Mouse (Mus musculus) stomach, embryonic 15.5 days (tissue): ENCODE measurements around the gene Kit. TPM values are rescaled to one million over a fixed set of nuclear protein-coding genes. Genes with fewer than 3 reads are reported as not detected.

Experiments used
- ATAC-seq: fragments of 200-750 bp; cut with Nextera tagmentation; 2 replicates; pipeline ENCODE4 v1.8.0; 2017; ENCODE audit warnings: low read depth, moderate number of reproducible peaks, moderate TSS enrichment; ENCODE audit not compliant: insufficient read depth, low FRiP score
- H3K27ac ChIP-seq: fragments of 300-500 bp; sonication (generic); 2 replicates; pipeline ENCODE4 v1.5.1; 2015; ENCODE audit warnings: mild to moderate bottlenecking, inconsistent platforms
- H3K27me3 ChIP-seq: fragments of 300-500 bp; sonication (generic); replicated peaks from 2 replicates; pipeline ENCODE4 v1.6.1; 2015; ENCODE audit warnings: inconsistent platforms
- H3K36me3 ChIP-seq: fragments of 300-500 bp; sonication (generic); 2 replicates; pipeline ENCODE4 v1.6.1; 2015; ENCODE audit warnings: inconsistent platforms
- H3K4me1 ChIP-seq: fragments of 300-500 bp; sonication (generic); 2 replicates; pipeline ENCODE4 v1.6.1; 2015; ENCODE audit warnings: inconsistent platforms
- H3K4me2 ChIP-seq: fragments of 300-500 bp; sonication (generic); 2 replicates; pipeline ENCODE4 v1.6.1; 2015; ENCODE audit warnings: mild to moderate bottlenecking, inconsistent platforms
- H3K4me3 ChIP-seq: fragments of 300-500 bp; sonication (generic); replicated peaks from 2 replicates; pipeline ENCODE4 v1.5.1; 2015; ENCODE audit warnings: inconsistent platforms
- H3K9ac ChIP-seq: fragments of 300-500 bp; sonication (generic); 2 replicates; pipeline ENCODE4 v1.6.1; 2015; ENCODE audit warnings: inconsistent platforms
- H3K9me3 ChIP-seq: fragments of 300-500 bp; sonication (generic); 2 replicates; pipeline ENCODE4 v1.6.1; 2016; ENCODE audit warnings: inconsistent platforms
- whole genome bisulfite sequencing: fragments of 180-500 bp; shearing (Covaris S2); methylation state at CpG from one replicate; pipeline ENCODE4 v1.1.7; 2015; 5-methylcytosine and 5-hydroxymethylcytosine counted together
- polyA plus RNA-seq: library from polyadenylated mRNA; unstranded; fragments of >200 nt; fragmentation: Nextera tagmentation; extraction: Ambion mirVana; gene quantifications from 2 replicates; pipeline ENCODE4 v1.2.1, GENCODE M21; 2015

Gene Kit
- 40.9 and 50.6 TPM in 2 replicates for polyA plus RNA-seq

DNA sequence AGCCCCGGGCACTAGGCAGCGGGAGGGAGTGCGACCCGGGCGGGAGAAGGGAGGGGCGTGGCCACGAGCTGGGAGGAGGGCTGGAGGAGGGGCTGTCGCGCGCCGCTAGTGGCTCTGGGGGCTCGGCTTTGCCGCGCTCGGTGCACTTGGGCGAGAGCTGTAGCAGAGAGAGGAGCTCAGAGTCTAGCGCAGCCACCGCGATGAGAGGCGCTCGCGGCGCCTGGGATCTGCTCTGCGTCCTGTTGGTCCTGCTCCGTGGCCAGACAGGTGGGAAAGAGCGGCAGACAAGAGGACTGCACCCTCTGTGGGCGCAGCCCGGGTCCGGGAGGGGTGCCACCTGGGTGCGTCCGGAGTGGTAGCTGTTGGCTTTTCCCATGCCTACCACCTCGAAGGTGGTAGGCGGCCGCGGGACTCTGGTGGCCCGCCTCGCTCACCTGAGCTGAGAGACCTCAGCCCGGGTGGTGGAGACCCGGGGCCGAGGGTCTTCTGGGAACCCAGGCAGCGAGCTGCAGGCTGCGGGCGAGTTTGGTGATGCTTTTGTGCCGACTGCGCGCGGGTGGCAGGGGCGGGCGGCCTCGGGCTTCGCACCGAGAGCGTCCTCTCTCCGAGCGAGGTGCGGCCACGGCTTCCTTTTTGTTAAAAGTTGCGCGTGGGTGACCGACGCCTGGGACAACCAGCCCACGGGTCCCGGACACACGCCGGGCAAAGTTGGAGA is at the start of gene Kit:
Gene Kit, plus strand, starts transcription at position 65 of the 715 bp plus-strand sequence.
- H3K9ac ChIP-seq = peak within 1 kb of the TSS; percentile 47
- peak within 1 kb of the TSS; percentile 82 for H3K27ac ChIP-seq
- H3K9me3 ChIP-seq = no peaks in the 10 kb centered on the region
- peak; percentile 89 for ATAC-seq
- H3K4me3 ChIP-seq = peak within 1 kb of the TSS; percentile 64
- peak within 1 kb of the TSS; percentile 99 for H3K4me2 ChIP-seq
- WGBS = under 1% methylated on average over 61 of the region's 65 CpGs
- no peaks in the 10 kb centered on the region for H3K27me3 ChIP-seq
- peaks cover 14% of the 10 kb centered on the region; the same call in 1 of the 2 replicates for H3K4me1 ChIP-seq
- no peaks in the 10 kb centered on the region for H3K36me3 ChIP-seq

DNA sequence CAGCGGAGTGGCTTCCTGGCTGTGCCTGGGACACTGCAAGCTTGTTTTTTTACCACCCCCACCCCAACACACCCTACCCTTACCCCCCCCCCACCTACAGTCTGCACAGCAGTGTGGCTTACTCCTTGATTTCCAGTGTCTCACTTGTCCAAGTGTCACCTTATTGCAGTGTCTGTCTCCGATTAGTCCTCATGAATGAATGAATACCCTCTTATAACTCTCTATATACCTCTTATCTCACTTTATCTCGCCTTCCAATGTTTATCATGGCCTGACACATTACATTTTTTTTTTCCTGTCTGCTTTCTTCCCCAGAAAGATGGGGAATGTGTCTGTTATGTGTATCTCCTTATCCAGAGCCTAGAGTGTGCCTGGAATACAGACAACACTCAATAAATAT is 38.6 kb upstream of the Kit start:
- H3K27me3 ChIP-seq = no peaks in the 10 kb centered on the region
- no peak overlapping the region for H3K27ac ChIP-seq
- H3K4me1 ChIP-seq = peaks cover 3% of the 10 kb centered on the region; the same call in 1 of the 2 replicates
- H3K36me3 ChIP-seq = no peaks in the 10 kb centered on the region
- no peak overlapping the region for H3K4me2 ChIP-seq
- H3K9me3 ChIP-seq = no peaks in the 10 kb centered on the region
- H3K4me3 ChIP-seq = no peak overlapping the region
- no peak for ATAC-seq
- no peak overlapping the region for H3K9ac ChIP-seq
- 53% methylated on average over 3 of the region's 3 CpGs for whole genome bisulfite sequencing

GRCm38 (mm10) chr5:75537717-75538116 is 37.0 kb upstream of the Kit start:
- ATAC-seq = no peak
- H3K9me3 ChIP-seq = no peaks in the 10 kb centered on the region
- H3K27ac ChIP-seq = no peak overlapping the region
- peaks cover 3% of the 10 kb centered on the region; the same call in 1 of the 2 replicates for H3K4me1 ChIP-seq
- H3K27me3 ChIP-seq = no peaks in the 10 kb centered on the region
- H3K4me2 ChIP-seq = no peak overlapping the region
- WGBS = 38% methylated on average over 4 of the region's 4 CpGs
- no peak overlapping the region for H3K9ac ChIP-seq
- no peaks in the 10 kb centered on the region for H3K36me3 ChIP-seq
- no peak overlapping the region for H3K4me3 ChIP-seq

DNA sequence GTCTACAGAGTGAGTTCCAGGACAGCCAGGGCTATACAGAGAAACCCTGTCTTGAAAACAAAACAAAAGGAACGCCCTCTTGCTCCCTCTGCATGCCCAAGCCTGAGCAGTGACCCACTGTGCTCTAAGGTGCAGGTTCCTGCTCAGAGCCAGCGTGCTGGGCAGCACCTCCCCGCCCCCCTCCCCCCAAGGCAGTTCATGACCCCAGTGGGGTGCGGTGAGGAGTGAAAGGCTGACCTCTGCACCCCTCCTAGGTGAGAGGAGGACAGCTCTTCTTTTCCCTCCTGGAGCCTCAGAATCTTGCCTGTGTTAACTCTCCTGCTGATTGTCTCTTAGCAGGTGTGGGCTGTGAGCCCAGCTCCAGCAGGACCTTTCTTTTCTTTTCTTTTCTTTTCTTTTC is 36.3 kb upstream of the Kit start:
- H3K4me3 ChIP-seq = no peak overlapping the region
- no peaks in the 10 kb centered on the region for H3K36me3 ChIP-seq
- ATAC-seq = peak; percentile 34; the same call in 1 of the 2 replicates
- no peak overlapping the region for H3K9ac ChIP-seq
- 50% methylated on average over 4 of the region's 4 CpGs for WGBS
- no peak overlapping the region for H3K27ac ChIP-seq
- no peaks in the 10 kb centered on the region for H3K9me3 ChIP-seq
- no peak overlapping the region for H3K4me2 ChIP-seq
- H3K4me1 ChIP-seq = peaks cover 3% of the 10 kb centered on the region; the same call in 1 of the 2 replicates
- no peaks in the 10 kb centered on the region for H3K27me3 ChIP-seq

DNA sequence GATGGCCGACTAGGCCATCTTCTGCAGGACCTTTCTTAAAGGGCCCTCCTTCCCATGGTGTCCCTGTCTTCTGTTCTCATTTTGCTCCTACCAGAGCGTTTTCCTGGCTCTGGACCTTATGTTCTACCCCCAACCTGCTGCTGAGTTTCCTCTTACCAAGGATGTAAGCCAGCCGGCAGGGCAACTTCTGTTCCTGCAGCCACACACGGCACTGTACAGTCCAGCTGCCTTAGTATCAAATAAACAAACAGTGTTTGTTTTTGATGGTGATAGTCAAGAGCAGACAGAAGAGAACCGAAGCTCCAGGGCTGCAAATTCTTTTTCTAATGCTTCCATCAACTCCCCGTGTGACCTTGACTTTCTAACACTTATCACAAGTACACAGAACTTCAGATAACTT is 35.6 kb upstream of the Kit start:
- Histone ChIP-seq H3K27me3 (no peaks in the 10 kb centered on the region), H3K4me2 (no peak overlapping the region), H3K36me3 (no peaks in the 10 kb centered on the region), H3K9ac (no peak overlapping the region), H3K4me1 (peaks cover 3% of the 10 kb centered on the region; the same call in 1 of the 2 replicates), H3K4me3 (no peak overlapping the region), H3K9me3 (no peaks in the 10 kb centered on the region), H3K27ac (no peak overlapping the region)
- WGBS = 17% methylated on average over 6 of the region's 6 CpGs
- peak; percentile 64; the same call in 1 of the 2 replicates for ATAC-seq

DNA sequence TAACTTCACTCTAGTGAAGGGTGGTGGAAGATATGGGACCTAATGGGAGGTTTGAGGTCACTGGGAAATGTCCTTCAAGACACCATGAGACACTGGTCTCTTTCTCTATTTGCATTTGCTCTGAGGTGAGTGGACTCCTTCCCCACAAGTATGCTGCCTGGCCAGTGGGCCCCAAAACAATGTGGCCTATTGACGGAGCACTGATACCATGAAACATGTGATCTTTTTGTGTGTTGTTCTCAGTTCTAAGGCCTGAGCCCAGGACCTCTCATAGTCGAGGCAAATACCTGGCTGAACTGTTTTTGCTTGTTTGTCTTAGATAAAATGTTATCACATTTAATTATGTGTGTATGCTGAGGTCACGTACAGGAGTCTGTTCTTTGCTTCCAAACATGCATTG is 31.0 kb upstream of the Kit start:
- no peaks in the 10 kb centered on the region for H3K9me3 ChIP-seq
- no peak overlapping the region for H3K4me2 ChIP-seq
- 64% methylated on average over 3 of the region's 3 CpGs for whole genome bisulfite sequencing
- peak overlapping the region; percentile 55 for H3K27ac ChIP-seq
- H3K9ac ChIP-seq = no peak overlapping the region
- H3K27me3 ChIP-seq = no peaks in the 10 kb centered on the region
- peaks cover 13% of the 10 kb centered on the region for H3K4me1 ChIP-seq
- H3K4me3 ChIP-seq = no peak overlapping the region
- ATAC-seq = peak; percentile 49; the same call in 1 of the 2 replicates
- H3K36me3 ChIP-seq = no peaks in the 10 kb centered on the region

- H3K4me3 ChIP-seq = no peak overlapping the region
- H3K27me3 ChIP-seq = no peaks in the 10 kb centered on the region
- H3K36me3 ChIP-seq = no peaks in the 10 kb centered on the region
- H3K27ac ChIP-seq = peak overlapping the region; percentile 59
- no peak overlapping the region for H3K9ac ChIP-seq
- no peaks in the 10 kb centered on the region for H3K9me3 ChIP-seq
- H3K4me1 ChIP-seq = peaks cover 13% of the 10 kb centered on the region
- peak; percentile 75 for ATAC-seq
- no peak overlapping the region for H3K4me2 ChIP-seq
- WGBS = 43% methylated on average over 14 of the region's 14 CpGs
These were observed 30.0 kb upstream of the Kit start for GRCm38 (mm10) chr5:75544472-75545264.

DNA sequence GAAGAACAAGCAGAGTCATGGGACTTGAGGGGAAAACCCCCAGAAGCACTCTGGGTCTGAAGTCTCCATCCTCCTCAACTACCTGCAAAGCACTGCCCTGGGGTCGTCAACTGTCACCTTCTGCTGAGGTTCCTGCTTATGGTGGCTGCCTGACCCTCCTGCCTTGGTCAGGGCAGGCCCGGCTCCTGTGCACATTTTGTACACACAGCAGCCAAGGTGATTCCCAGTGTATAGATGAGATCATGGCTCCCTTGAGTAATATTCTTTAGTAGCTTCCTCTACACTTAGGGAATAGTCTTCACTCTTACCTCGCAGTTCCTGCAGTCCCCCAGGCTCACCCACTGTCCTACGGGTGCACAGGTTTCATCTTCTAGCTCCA is 29.5 kb upstream of the Kit start:
- Histone ChIP-seq H3K4me2 (no peak overlapping the region), H3K27ac (peak overlapping the region; percentile 59), H3K4me1 (peaks cover 13% of the 10 kb centered on the region), H3K36me3 (no peaks in the 10 kb centered on the region), H3K9me3 (no peaks in the 10 kb centered on the region), H3K9ac (no peak overlapping the region), H3K4me3 (no peak overlapping the region), H3K27me3 (no peaks in the 10 kb centered on the region)
- ATAC-seq = no peak
- 72% methylated on average over 4 of the region's 4 CpGs for WGBS

DNA sequence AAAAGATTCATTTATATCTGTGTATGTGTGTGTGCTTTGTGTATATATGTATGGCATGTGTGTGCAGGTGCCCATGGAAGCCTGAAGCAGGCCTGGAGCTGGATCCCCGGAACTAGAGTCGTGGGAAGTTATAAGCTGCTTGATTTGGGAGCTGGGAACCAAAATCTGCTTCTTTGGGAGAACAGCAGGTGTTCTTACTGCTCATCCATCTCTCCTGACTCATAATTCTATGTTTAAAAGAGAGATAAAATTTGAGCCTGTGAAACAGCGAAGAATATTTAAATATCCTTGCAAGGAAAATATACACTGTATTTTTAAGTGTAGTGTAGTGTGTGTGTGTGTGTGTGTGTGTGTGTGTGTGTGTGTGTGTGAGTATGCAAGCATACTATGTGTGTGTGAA is 21.7 kb upstream of the Kit start:
- 80% methylated on average over 3 of the region's 3 CpGs for WGBS
- Histone ChIP-seq H3K9me3 (no peaks in the 10 kb centered on the region), H3K27ac (no peak overlapping the region), H3K27me3 (no peaks in the 10 kb centered on the region), H3K4me3 (no peak overlapping the region), H3K4me1 (no peaks in the 10 kb centered on the region), H3K36me3 (no peaks in the 10 kb centered on the region), H3K9ac (no peak overlapping the region), H3K4me2 (no peak overlapping the region)
- ATAC-seq = no peak

DNA sequence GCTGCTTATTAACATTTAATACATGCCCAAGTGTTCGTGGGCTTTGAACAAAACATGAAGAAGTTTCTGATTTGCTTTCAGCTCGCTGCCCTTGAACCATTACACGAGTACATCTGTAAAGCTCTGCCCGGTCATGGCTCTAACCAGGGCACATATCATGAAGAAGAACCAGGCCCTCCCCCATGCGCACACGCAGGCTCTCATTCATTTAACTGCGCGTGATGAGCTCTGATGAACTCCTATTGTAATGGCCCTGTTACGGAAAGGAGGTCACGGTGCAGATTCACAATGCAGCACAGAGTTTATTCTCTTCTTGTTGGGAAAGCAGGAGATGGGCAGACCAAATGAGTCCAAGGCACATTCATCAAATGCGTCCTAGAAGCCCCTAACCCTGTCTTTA is 17.1 kb upstream of the Kit start:
- H3K9me3 ChIP-seq = no peaks in the 10 kb centered on the region
- WGBS = 87% methylated on average over 11 of the region's 11 CpGs
- no peaks in the 10 kb centered on the region for H3K4me1 ChIP-seq
- H3K9ac ChIP-seq = no peak overlapping the region
- no peaks in the 10 kb centered on the region for H3K36me3 ChIP-seq
- H3K4me3 ChIP-seq = no peak overlapping the region
- no peak for ATAC-seq
- H3K27ac ChIP-seq = no peak overlapping the region
- no peak overlapping the region for H3K4me2 ChIP-seq
- no peaks in the 10 kb centered on the region for H3K27me3 ChIP-seq

DNA sequence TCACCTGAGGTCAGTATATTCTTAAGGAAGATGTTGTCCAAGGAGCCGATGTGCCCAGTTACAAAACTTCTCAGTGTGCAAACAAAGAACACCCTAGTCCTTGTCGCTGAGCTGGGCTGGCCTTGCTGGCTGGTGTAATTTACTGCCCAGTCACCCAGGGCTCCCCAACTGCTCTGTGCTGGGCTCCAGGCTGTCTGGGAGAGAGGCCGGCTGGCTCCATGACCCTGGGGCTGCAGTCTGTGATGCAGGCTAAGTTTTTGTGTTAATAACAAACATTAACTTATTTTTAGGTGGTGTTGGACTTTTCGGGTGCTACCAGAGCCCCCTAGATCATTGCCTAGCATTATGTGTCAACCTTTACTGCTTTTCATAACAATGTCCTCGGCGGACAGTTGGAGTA is 15.4 kb upstream of the Kit start:
- Histone ChIP-seq H3K9me3 (no peaks in the 10 kb centered on the region), H3K9ac (no peak overlapping the region), H3K27ac (no peak overlapping the region), H3K4me3 (no peak overlapping the region), H3K36me3 (no peaks in the 10 kb centered on the region), H3K4me1 (no peaks in the 10 kb centered on the region), H3K4me2 (no peak overlapping the region), H3K27me3 (no peaks in the 10 kb centered on the region)
- no peak for ATAC-seq
- 58% methylated on average over 6 of the region's 6 CpGs for WGBS

- no peaks in the 10 kb centered on the region for H3K9me3 ChIP-seq
- H3K4me3 ChIP-seq = no peak overlapping the region
- no peak overlapping the region for H3K4me2 ChIP-seq
- no peaks in the 10 kb centered on the region for H3K27me3 ChIP-seq
- ATAC-seq = no peak
- no peaks in the 10 kb centered on the region for H3K36me3 ChIP-seq
- WGBS = 94% methylated on average over 2 of the region's 2 CpGs
- no peaks in the 10 kb centered on the region for H3K4me1 ChIP-seq
- no peak overlapping the region for H3K9ac ChIP-seq
- no peak overlapping the region for H3K27ac ChIP-seq
These were observed 13.5 kb upstream of the Kit start for GRCm38 (mm10) chr5:75561231-75561630.
